Mouse (Mus musculus) c-Kit-positive CD71-positive TER-119-positive erythroid progenitor cells, embryonic 14.5 days (primary cell): Measurements from ENCODE around the gene Gdpd5.
A peak's percentile ranks its signal among the peaks of the same experiment; 100 is the strongest.
"Not testable (repeated sequence)": the region's sequence is repeated elsewhere in the genome, so short reads cannot be mapped to it uniquely, and the experiment has no call there.

Experiments
- DNase-seq: peaks from one replicate; pipeline ENCODE4 v3.0.0-alpha.2; 2013; ENCODE audit warnings: low spot score

The Gdpd5 gene

GRCm38 (mm10) chr7:99366716-99367115 is 14.5 kb upstream of the Gdpd5 start:
- DNase-seq, result no peak

- DNase-seq, result not testable (repeated sequence)
Observed at GRCm38 (mm10) chr7:99374325-99374724, 6.9 kb upstream of the Gdpd5 start.

DNA sequence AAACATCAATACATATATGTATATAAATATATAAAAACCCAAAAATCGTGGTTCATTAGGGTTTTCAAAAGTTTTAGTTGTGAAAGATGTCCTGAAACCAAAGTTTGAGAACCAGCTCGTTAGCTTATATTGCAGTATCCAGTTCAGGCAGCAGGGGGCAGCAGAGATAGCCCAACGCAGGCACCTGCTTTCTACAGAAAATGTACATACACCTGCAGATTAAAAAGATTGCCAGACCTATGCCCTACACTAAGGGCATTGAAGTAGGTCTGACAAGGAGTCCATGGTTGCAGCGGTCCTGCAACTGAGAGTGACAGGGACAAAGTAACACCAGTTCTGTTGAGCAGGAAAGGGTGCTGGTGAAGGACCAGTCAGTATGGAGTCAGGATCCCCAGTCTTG is 5.8 kb upstream of the Gdpd5 start:
- peak; percentile 42 for DNase-seq

GRCm38 (mm10) chr7:99378870-99379269 is 2.3 kb upstream of the Gdpd5 start:
- DNase-seq, result no peak

GRCm38 (mm10) chr7:99380491-99381213 is 562 bp upstream of the Gdpd5 start:
- DNase-seq, result peak; percentile 12

DNA sequence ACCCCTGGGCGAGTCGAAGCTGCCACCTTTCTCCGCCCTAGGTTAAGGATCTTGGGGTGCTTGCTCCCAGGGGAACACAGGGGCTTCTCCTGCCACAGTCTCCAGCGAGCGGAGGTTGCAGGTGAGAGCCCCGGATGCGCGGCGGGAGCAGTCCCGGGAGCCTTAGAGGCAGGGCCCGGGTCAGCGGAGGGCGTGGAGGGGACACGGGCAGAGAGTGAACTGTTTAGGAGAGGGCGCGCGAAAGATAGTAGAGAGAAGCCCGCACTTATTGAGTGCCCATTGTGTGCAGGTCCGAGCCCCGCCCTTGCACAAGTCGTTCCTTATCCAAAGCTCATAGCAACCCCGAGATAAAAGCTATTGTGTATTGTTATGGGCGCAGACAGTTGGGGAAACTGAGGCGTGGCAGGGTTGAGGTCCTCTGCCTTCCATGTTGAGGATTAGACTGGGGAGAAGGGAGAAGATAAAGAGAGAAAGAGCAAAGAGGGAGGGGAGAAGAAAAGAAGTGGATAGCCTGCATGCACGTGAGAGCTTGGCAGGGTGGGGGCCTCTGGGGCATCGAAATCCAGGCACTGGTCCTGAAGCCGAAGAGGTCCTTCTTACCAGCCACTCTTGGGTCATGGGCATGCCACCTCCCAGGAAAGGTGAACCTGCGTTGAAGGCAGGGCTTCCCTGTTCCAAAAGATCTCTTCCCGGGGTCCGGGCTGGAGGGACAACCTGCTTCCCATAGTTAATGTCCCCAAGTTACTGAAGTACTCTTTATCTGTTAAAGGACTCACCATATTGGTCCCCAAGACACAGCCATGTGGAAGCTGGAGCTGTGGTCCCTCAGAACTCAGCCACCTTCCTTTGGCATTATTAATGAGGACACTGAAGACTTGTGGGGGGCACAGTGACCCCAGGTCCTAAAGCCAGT is 1.1 kb downstream of the Gdpd5 start:
- DNase-seq, result no peak

- no peak for DNase-seq
Observed at GRCm38 (mm10) chr7:99383246-99383645, 2.0 kb downstream of the Gdpd5 start.

- no peak for DNase-seq
Observed at GRCm38 (mm10) chr7:99384101-99384611, 2.9 kb downstream of the Gdpd5 start.

GRCm38 (mm10) chr7:99386030-99386429 is 4.8 kb downstream of the Gdpd5 start:
- no peak for DNase-seq

DNA sequence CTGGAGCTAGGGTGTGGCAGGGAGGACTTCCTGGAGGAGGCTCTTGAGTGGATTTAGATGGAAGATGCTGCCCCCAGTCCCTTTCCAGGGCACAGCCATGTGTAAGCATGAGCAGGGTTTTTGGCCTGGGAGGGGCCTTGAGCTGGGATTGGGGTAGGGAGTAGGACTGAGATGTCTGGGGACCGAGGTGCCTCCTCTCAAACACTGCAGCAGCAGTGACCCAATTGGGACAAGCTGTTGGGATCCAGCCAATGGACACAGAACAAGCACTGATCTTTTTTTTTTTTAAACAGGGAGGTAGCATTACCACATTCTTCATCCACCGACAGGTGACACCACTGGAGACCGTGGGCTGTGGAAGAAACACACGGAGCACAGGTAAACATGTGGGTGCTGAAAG is 5.6 kb downstream of the Gdpd5 start:
- no peak for DNase-seq

DNA sequence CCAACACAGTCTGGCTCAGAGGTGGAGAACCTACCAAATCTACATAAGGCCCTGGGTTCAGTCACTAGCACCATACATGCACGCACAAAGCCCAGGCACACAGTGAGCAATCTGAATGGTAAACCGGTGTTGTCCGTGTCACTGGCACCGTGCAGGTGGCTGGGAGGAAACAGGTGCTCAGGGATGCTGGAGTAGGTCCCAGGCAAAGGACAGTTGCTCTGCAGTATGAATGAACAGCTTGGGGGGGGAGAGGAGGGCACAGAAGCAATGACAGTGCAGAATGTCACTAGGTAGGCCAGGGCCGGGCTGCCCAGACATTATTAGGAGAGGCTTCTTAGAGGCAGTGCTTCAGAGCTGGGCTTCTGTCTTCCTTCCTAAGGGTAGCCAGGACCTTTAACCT is 6.1 kb downstream of the Gdpd5 start:
- no peak for DNase-seq

DNA sequence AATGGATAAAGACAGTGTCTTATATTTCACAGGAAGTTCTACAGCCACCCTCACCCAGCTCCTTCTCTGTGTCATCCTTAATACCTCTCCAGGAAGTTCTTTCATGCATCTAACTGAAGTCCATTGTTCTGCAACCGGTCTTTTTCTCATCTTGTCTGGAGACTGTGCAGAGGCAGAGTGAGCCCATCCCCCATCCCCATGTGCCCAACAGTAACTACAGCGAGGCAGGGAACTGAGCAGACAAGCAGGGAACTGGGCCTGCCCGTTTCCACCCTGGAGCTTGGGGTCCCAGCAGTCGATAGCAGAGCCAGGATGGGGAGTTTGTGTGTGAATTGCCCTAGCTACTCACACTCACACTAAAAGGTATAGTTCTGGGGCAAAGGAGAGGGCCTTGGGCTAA is 9.3 kb downstream of the Gdpd5 start:
- DNase-seq, result no peak

- DNase-seq, result no peak
Observed at GRCm38 (mm10) chr7:99392696-99393095, 11.5 kb downstream of the Gdpd5 start.

DNA sequence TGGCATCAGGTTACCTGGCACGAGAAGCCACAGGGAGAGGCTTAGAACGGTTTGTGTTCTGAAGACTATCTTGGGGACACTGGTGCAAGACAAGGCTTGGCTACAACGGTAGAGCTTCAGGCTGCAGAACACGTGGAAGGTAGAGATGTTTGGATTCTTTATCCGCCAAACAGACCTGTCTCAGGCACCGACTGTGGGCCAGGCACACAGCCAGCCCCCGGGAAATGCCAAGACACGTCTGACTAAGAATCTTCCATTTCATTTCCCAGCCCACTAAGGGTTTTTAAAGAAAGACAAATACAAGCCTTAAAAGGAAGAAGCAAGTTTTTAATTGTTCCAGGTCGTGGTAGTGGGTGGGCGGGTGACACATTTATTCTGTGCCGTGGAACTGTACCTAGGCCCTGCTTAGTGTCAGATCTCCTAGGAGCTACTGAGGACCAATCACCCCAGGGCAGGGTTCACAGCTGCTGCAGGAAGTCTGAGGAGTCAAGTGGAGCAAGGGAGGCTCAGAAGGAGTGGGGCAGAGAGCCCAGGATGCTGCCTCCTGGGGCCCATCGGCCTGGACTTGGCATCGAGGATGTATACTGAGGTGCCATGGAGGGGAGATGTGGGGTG is 12.6 kb downstream of the Gdpd5 start:
- DNase-seq, result no peak

DNA sequence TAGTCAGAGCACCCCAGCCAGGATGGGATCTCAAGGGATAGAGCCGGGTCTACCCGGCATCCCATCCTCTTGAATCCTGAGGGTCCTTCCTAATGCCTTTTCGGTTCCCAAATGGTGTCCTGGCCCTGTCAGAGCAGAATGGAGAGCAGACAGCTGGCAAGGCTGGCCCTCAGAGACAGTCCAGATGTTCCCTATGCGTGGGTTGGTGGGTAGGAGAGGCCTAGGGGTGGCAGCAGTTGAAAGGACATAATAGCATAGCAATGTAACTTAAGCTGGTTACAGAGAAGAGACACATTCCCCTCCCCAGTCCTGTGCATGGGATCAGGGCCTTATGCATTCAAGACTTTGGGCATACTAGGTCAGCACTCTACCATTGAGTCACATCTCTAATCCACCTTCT is 14.2 kb downstream of the Gdpd5 start:
- DNase-seq, result no peak

DNA sequence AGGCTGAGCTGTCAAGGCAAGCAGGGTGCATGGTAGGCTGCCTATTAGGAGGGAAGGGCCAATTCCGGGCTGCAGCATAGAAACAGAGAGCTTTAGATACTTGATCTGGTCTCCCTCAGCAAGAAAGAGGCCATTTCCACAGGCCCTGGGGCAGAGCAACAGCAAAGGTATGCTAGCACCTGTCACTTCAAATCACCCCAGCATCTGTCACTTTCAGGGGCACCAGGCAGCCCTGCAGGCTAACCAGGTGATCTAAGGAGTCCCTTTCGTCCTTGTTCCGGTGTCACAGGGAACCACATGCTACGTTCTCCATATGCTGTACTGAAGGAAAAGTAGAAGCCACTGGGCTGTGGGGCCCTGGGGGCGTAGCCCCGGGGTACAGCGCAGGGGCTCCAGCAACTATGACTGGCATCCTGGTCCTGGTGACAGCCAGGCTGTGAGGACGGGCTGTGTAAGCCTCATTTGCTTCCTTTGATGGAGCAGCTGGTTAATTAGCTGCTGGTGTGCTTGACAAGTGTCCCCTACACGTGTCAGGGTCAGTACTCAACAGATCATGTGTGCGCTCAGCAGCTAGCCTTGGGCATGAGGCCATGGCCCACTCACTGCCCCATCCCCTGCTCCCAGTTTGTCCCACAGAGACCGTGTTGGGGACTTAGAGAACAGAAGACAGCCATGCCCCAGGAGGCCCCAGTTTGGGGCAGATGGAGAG is 14.8 kb downstream of the Gdpd5 start:
- DNase-seq, result no peak

- no peak for DNase-seq
Observed at GRCm38 (mm10) chr7:99396994-99397659, 15.9 kb downstream of the Gdpd5 start.

- no peak for DNase-seq
Observed at GRCm38 (mm10) chr7:99401373-99401772, 20.2 kb downstream of the Gdpd5 start.

- DNase-seq, result no peak
Observed at GRCm38 (mm10) chr7:99402477-99402876, 21.3 kb downstream of the Gdpd5 start.

DNA sequence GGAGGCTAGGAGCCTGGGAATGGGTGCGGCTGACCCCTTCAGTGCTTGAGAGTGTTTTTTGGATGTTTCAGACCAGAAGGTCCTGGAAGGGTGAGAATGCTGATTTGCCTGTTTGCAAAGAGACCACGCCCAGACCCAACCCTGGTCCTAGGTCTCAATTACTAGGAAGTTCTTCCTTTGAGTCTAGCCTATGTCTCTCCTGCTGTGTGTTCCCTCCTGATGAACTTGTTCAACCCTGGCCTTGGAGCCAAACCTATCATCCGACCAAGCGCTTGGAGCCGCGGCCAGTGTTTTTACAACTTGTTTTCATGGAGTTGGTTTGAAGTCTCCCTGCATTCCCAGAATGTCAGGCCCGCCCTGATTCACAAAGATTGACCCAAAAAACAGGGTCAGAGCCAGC is 22.0 kb downstream of the Gdpd5 start:
- DNase-seq, result no peak

DNA sequence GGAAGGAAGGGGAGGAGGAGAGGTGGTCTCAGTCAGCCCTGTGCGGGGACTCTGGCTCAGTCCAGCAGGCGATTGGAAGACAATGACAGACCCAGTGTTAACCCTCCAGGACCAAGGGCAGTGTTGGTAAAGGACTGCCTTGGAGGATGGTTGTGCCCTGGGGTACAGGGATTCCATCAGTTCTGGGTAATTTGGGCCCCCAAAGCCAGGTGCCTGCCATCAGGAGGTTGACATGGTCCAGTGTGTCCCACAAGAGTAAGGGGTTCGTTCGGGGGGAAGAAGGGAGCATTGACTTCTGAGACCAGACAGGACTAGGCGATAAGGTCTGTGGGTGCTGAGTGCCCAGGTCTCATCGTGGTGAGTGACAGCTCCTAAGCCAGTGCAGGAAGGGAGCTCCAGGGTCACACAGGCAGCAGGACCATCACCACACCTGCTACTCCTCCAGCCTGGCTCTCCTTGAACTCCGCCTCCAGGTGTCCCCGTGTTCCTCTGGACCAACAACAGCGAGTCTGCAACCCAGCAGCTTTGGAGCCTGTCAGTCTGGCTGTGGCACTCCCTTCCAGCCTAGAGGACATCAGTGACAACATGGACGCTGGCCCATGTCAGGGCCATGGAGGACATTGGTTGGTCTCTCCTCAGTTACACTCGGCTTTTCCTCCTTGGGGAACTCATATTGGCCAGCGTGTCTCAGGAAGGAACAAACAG is 23.0 kb downstream of the Gdpd5 start:
- no peak for DNase-seq
